Mouse (Mus musculus) gastrocnemius, adult 2 months (tissue): Measurements from ENCODE around the gene Ecm1. TPM values are rescaled to one million over a fixed set of nuclear protein-coding genes. Genes with fewer than 3 reads are reported as not detected.
A peak's percentile ranks its signal among the peaks of the same experiment; 100 is the strongest.
"Not testable (repeated sequence)": the region's sequence is repeated elsewhere in the genome, so short reads cannot be mapped to it uniquely, and the experiment has no call there.

Source experiments
- DNase-seq: peaks from one replicate; pipeline ENCODE4 v3.0.0; 2022
- H3K27ac ChIP-seq: fragments of 200-600 bp; 2 replicates; pipeline ENCODE4 v1.8.1; 2022; ENCODE audit warnings: mild to moderate bottlenecking
- H3K4me3 ChIP-seq: fragments of 200-600 bp; 2 replicates; pipeline ENCODE4 v1.8.1; 2022; ENCODE audit warnings: mild to moderate bottlenecking, moderate library complexity
- CTCF ChIP-seq: fragments of 200-600 bp; IDR thresholded peaks from 2 replicates; pipeline ENCODE4 v1.8.1; 2022; ENCODE audit warnings: antibody characterized with exemption, mild to moderate bottlenecking, moderate library complexity
- intact Hi-C: fragments of 180-260 bp; cut with DNase I; formaldehyde crosslinking; loops from one replicate; pipeline ENCODE4 v1.15.1; 2025
- total RNA-seq, 2 experiments: library from RNA; stranded (reverse); gene quantifications; 2 replicates each; pipeline ENCODE4 v1.2.3; 2021

Ecm1 gene
- total RNA-seq, 2 experiments from 2014 or later = 18.0 to 23.0 TPM

DNA sequence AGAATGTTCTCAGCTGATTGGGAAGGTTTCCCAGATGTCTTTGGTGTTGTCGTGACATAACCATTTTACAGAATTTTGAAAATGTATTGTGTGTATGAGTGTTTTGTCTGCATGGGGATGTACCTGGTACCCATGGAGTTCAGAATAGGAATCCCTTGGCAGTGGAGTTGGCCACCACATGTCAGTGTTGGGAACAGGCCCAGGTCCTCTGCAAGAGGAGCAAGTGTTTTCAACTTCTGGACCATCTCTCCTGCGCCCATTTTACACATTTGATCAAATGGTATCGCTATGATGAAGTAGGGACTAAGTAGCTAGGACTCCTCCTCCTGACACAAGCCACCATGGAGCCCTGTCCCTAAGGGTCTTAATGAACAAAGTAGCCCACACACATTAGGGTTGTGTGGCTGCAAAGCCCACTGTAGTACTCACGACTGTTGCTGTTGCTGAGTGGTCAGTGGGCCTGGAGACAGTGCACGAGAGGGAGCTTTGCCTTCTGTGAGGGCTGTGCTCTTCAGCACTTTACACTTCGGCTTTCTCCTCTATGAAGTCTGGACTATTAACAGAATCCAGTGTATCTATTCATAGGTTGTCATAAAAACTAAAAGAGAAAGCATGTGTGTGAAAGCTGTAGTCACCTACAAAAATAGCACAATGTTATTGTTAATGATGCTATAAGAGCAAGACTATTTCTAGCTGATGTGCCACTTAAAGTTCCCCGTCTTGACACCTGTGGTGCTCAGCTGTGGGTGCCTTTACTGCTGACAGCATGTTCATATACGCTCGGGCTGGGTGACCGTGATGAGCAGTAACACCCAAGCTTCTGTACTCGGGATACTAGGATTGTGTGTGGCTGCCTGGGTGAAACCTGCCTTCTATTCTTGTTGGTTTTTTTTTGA, 44.3 kb downstream of the Ecm1 start:
- intact Hi-C loops = no loop called here
- DNase-seq = peak; percentile 49
- H3K27ac ChIP-seq = peak overlapping the region; percentile 82

DNA sequence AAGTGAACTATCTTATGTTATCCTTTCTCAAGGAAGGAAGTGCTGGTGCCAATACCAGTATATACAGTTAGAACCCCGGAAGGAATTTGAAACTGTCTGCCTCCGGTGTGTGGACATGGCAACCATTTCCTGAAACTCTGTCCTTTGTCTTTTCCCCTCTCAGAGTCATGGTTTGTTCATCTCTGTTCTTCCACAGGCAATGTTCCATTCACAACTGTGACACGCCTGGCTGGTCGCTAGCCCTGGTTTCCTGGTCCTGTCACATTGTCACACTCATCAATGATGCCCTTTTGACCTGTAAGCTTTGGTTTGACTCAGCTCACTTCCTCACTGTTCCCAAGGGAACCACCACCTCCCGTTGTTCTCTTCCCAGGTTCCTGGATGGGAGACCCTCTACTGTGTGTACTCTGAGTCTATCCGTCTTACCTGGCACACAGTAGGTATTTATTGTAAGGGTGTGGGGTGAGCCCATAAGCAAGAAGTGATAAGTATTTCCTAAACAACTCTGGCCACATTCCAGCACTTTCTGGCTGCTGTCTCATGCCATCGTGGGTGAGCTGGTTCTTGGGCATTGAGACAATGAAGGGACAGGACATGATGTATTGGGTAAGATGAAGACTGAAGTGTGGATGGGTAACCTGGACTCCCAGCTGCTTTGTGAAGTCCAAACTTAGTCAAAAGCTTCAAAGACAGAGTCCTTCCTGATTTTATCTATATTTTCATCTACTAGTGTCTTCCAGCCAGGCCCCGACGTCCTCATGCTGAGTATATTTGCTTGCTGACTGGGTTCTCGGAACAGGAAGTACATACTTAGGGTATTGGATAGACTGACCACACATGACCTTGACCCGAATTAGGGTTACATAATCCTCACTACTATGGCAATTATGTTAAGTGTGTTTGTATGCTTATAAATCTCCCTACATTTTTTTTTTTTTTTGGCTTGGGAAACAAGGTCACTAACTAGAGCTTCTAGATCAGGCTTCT, 45.3 kb downstream of the Ecm1 start:
- TF ChIP-seq CTCF = no peak
- Histone ChIP-seq H3K4me3 (no peak overlapping the region), H3K27ac (peak overlapping the region; percentile 82)
- peak; percentile 13 for DNase-seq
- intact Hi-C loops = no loop called here

More for the DNA sequence above, 44.3 kb downstream of the Ecm1 start:
- no peak overlapping the region for H3K4me3 ChIP-seq
- TF ChIP-seq CTCF = no peak

DNA sequence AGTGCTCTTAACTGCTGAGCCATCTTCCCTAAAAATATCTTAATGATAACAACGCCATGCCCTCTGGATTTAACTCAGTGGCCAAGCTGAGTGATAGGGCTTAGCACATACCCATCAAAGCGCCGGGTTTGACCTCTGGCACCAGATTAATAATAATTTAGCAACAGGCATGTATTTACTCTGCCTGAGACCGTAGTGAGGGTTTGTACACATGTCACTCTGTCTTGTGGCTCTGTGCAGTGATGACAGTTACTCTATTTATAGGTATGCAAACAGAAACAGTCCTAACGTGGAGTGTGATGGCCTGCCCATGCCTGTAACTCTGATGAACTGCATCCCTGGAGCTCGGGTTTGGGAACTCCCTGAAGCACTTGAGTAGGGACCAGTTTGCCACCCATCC, 46.7 kb downstream of the Ecm1 start:
- TF ChIP-seq CTCF = no peak
- intact Hi-C loops = no loop called here
- Histone ChIP-seq H3K27ac (peak overlapping the region; percentile 82), H3K4me3 (no peak overlapping the region)
- no peak for DNase-seq

DNA sequence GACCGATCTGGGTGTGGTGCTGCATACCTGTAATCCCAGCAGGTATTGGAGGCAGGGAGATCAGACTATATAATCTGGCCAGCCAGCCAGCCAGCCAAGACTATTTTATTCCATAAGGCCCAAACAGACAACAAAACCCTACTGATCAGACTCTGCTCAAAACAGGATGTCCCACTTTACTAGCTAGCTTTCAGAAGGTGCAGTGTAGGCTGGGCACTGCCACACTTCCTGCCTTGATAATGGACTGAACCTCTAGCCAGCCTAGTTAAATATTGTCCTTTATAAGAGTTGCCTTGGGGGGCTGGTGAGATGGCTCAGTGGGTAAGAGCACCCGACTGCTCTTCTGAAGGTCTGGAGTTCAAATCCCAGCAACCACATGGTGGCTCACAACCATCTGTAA, 48.8 kb downstream of the Ecm1 start:
- intact Hi-C loops, DNase-seq: not testable (repeated sequence)
- Histone ChIP-seq H3K27ac (peak overlapping the region; percentile 91), H3K4me3 (peak overlapping the region; percentile 11; the same call in 1 of the 2 replicates)

DNA sequence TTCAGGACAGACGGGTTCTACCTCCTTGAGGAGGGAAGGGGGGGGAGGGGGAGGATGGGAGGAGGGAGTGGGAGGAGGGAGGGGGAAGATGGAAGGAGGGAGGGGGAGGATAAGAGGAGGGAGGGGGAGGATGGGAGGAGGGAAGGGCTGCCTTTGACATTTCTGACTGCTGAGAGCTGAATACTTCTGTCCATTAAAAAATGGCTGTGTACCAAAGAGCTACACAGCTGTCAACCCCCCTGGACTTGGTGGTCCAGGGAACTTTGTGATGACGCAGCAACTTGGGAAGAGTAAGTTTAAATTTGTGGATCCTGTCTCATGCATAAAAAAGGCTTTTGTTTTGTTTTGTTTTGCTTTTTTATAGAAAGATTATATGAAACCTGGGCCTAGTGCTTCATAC, 49.4 kb downstream of the Ecm1 start:
- peak overlapping the region; percentile 17 for H3K4me3 ChIP-seq
- intact Hi-C loops = no loop called here

DNA sequence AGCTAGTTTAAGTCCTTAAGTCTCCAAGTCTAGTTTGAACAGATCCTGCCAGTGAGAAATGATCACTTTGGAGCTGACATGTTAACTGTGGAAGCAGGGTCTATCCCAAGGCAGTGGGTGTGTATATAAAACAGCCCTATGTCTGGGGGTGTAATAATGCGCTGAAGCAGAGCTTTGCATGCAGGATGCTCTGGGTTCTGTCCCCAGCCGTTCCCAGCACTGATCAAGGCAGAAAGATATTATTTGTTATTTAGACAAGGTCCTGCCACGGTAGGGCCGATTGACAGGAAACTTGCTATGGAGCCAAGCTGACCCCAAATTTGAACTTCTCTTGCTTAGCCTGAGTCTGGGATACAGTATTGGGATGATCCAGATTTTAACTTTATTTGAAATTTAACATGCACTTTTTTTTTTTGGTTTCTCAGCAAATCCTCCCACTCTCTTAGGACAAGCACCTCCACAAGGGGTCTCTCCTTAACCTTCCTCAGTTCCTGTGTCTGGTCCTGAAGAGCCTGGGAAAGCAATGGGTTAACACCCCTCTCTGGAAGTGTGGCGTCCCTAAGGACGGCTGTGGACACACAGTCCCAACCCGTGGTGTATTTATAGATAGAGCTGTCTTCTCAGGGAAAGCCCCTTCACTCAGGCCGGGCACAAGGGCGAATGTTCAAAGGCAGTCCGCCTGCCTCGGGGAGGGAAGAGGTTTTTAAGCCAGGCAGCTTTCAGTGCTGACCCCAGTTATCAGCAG, 50.0 kb downstream of the Ecm1 start:
- peak; percentile 10; the same call in 1 of the 2 replicates for TF ChIP-seq CTCF
- H3K4me3 ChIP-seq = peak overlapping the region; percentile 17
- intact Hi-C loops = no loop called here
- peak overlapping the region; percentile 91 for H3K27ac ChIP-seq
- DNase-seq = peak; percentile 70

More for the DNA sequence above, 49.4 kb downstream of the Ecm1 start:
- no peak for DNase-seq
- peak overlapping the region; percentile 91 for H3K27ac ChIP-seq
- no peak for TF ChIP-seq CTCF

DNA sequence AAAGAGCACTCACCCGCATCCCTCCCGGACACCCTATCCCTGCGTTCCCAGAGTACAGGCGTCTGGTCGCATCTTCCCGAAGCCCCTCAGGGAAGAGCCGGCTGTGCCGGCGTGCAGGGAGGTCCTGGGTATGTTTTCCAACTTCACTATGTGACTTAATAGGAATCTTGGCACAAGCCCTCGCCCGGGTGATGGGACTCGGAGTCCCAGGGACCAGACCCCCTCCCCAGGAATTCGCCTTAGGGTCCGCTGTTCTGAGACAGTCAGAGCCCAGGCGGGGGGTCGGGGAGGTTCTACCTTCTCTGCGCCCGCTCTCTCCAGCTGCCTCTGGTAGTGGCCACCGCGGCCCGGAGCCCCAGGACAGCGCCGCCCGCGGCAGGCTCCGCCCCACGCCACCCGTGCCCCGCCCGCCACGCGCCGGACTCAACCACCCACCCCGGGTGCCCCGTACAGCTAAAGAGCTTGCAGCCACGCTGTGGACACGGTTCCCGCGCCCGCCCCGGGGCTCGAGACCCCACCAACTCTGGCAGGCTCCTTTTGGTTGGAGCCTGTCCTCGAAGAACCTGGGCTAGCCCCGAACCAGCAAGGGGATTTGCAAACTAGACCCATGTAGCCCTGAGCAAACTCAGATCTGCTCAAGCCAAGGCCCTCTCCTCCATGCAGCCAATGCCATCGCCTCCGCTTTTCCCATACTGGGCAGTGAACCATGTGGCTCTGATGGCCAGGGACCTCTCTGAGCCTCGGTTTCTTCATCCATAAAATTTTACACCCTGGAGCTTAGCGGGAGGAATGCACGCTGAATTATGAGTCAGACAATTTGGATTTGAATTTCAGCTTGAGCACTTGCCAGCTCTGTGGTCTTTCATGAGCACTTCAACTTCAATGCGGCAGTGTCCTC, 51.6 kb downstream of the Ecm1 start, which contains the start of gene Adamtsl4:
Gene Adamtsl4, minus strand, starts transcription at position 394 of the 898 bp plus-strand sequence.
- intact Hi-C loops = no loop called here
- DNase-seq = peak; percentile 92
- peak; percentile 38 for TF ChIP-seq CTCF
- H3K4me3 ChIP-seq = peak within 1 kb of the TSS; percentile 86
- peak within 1 kb of the TSS; percentile 91 for H3K27ac ChIP-seq

DNA sequence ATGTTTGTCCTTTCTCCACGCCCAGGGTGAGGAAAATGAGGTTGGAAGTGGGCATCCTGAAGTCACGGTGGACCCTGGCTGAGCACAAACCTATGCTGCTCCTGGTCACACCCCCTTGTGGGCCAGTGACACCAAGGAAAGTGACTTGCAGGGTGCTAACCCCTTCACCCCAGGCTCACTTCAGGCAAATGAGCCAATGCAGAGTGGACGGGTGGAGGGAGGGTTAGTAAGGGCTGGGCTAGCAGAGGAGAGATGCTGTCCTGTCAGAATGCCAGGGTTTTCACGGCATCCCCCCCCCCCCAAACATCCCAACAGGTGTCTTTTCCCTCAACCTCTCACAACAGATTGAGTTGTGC, 52.2 kb downstream of the Ecm1 start:
- no peak for TF ChIP-seq CTCF
- peak overlapping the region; percentile 86 for H3K4me3 ChIP-seq
- peak; percentile 40 for DNase-seq
- H3K27ac ChIP-seq = peak overlapping the region; percentile 91
- intact Hi-C loops = no loop called here

DNA sequence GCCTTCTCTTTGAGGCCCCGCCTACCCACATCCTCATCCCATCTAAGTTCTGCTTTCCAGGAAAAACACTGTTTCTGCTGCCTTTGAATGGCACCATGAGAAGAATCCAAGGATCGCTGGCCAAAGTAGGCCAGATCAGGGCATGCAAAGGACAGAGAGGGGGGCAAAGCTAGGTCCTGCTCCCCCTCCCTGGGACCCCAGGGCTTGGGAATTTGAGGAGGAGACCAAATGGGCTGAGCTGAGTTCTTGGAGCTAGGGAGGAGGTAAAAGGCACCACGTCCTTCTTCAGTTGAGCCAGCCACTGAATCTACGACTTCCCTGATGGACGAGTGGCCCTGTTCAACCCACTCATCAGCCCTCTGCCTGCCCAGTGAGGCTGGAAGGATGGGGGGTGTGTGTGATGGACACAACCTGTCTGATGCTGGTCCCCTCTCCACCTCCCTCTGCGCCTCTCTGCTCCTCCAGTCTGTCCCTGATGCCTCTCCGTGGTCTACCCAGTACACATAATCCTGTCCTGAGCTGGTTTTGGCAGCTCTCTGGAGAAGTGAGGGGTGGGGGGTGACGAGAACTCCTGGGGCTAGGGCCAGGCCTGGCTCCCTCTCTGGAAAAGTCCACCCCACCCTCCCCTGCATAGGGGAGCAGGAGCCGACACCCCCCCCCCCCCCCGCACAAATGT, 52.7 kb downstream of the Ecm1 start:
- peak; percentile 54 for DNase-seq
- Histone ChIP-seq H3K27ac (peak overlapping the region; percentile 91), H3K4me3 (peak overlapping the region; percentile 86)
- TF ChIP-seq CTCF = no peak
- intact Hi-C loops = no loop called here

DNA sequence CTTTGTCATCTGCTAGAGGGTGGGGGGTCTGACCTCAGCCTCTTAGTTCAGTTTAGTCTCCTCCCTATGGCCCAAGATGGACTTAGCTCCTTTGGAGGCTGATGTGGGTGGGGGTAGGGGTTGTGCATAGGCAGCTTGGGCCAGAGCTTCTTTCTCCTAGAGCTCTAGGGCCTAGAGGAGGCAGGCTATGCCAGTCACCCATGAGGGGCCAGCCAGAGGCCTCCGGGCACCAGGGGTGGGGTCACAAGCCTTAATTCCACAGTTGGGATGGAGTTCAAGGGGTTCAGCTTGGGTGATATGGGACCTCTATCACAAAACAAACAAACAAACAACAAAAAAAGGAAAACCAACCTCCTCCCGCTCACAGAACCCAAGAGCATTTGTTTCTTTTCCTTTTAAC, 53.7 kb downstream of the Ecm1 start:
- peak; percentile 33 for DNase-seq
- Histone ChIP-seq H3K27ac (peak overlapping the region; percentile 91), H3K4me3 (peak overlapping the region; percentile 86)
- intact Hi-C loops = no loop called here
- no peak for TF ChIP-seq CTCF

DNA sequence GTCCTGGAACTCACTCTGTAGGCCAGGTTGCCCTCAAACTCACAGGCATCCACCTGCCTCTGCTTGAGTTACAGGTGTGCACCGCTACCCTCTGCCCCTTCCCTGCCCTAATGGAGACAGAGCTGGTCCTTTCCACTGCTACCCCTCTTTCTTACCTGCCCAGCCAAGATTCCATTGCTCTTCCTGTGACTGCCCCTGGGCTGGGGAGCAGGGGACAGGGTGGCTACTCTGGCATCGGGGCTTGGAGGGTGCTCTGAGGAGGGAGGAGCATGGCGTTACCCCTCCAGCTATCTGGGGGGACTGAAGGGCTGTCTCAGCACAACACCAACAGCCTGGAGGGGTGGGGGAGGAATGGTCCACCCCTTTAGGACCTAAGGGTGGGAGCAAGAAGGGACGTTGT, 54.1 kb downstream of the Ecm1 start:
- peak; percentile 36 for DNase-seq
- intact Hi-C loops = no loop called here
- Histone ChIP-seq H3K4me3 (peak overlapping the region; percentile 86), H3K27ac (peak overlapping the region; percentile 91)
- TF ChIP-seq CTCF = no peak
